In the genomic region with DNA sequence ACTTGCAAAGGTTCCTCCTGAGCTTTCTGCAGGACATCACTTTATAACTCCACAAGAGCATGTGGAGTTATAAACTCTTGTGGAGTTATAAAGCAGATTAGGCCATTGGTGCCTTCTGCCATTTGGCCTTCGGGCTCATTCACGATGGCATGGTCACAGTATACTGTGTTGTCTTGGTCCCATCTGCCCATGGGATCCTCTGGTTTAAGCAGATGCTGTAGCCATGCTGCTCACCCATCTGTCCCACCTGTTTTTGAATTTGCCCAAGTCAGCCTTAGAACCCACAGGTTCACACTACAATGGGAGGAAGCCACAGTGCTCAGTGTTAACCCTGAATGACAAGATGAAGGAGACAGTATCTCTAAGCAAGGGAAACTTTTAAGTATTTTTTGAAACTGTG, we compare ENCODE assay signal across 19 mouse cellular contexts.
"Had no signal": no experiment of that assay in that cellular context is flagged by ENCODE, and none has a peak within 500 bp of the region (broad histone marks: within the 10 kb centered on the region; RNA-seq: fewer than 3 reads in every experiment).

No protein-coding gene starts in this region.

- H3K9me3 ChIP-seq: limb, embryonic 12.5 days; limb, embryonic 15.5 days; midbrain, embryonic 12.5 days; midbrain, embryonic 15.5 days; neural tube, embryonic 12.5 days had no signal

- H3K4me2 ChIP-seq: limb, embryonic 12.5 days; limb, embryonic 15.5 days; liver, embryonic 11.5 days; lung, embryonic 14.5 days; midbrain, embryonic 12.5 days; midbrain, embryonic 15.5 days; neural tube, embryonic 12.5 days had no signal

- H3K4me3 ChIP-seq: layer of hippocampus, adult 2 months; left cerebral cortex, adult 2 months; limb, embryonic 12.5 days; limb, embryonic 15.5 days; midbrain, embryonic 12.5 days; midbrain, embryonic 15.5 days; neural tube, embryonic 12.5 days had no signal

- H3K4me1 ChIP-seq: limb, embryonic 12.5 days; limb, embryonic 15.5 days; midbrain, embryonic 12.5 days; midbrain, embryonic 15.5 days had no signal

- DNase-seq: kidney, adult 2 months; kidney, postnatal 25 days; layer of hippocampus, adult 9-11 months; liver, postnatal 0 days; lung, embryonic 14.5 days; thymus, adult 18-20 months; thymus, postnatal 36 days had no signal

- H3K36me3 ChIP-seq: limb, embryonic 12.5 days; limb, embryonic 15.5 days; midbrain, embryonic 12.5 days; midbrain, embryonic 15.5 days; neural tube, embryonic 12.5 days had no signal

- H3K9ac ChIP-seq: limb, embryonic 12.5 days; limb, embryonic 15.5 days; liver, embryonic 14.5 days; liver, postnatal 0 days; lung, embryonic 14.5 days; midbrain, embryonic 12.5 days; midbrain, embryonic 15.5 days; neural tube, embryonic 12.5 days had no signal

- ATAC-seq: liver, postnatal 0 days; lung, postnatal 0 days; midbrain, embryonic 15.5 days had no signal

- H3K27ac ChIP-seq: kidney, postnatal 0 days; layer of hippocampus, adult 2 months; left cerebral cortex, adult 2 months; limb, embryonic 12.5 days; limb, embryonic 15.5 days; liver, embryonic 14.5 days; macrophage; midbrain, embryonic 12.5 days; midbrain, embryonic 15.5 days; neural tube, embryonic 12.5 days had no signal

- H3K27me3 ChIP-seq: limb, embryonic 12.5 days; limb, embryonic 15.5 days; midbrain, embryonic 12.5 days; midbrain, embryonic 15.5 days; neural tube, embryonic 12.5 days had no signal
